Mouse (Mus musculus) myocyte (in vitro differentiated cells): ENCODE measurements around the gene Ifi27l2b.

Source experiments
- REST ChIP-seq: IDR thresholded peaks from one replicate; pipeline ENCODE4 v1.6.1; 2011; ENCODE audit warnings: mild to moderate bottlenecking, control low read depth, moderate library complexity; ENCODE audit not compliant: insufficient read depth, insufficient read length
- TCF12 ChIP-seq: IDR thresholded peaks from one replicate; pipeline ENCODE4 v1.6.1; 2011; ENCODE audit warnings: mild to moderate bottlenecking, control low read depth; ENCODE audit not compliant: poor library complexity, insufficient read depth, severe bottlenecking
- USF1 ChIP-seq: IDR thresholded peaks from one replicate; pipeline ENCODE4 v1.6.1; 2011; ENCODE audit warnings: low read depth, mild to moderate bottlenecking, control low read depth, moderate library complexity

DNA sequence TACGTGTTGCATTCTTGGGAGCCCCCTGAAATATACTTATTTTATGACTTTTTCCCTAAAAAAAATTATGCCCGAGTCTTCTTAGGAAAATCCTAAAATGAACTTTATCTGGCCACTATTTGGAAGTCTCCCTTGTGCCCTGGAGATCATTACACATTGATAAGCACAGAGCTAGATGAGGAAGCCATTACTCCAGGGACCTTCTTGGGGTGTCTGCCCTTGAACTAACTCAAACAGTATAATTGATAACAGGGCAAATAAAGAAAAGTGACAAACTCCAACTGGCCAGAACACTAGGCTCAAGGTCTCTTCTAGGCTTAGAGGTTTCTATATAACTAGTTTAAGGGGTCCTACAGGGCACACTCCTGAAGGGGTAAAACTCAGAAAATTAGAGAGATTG is 30.7 kb upstream of the Ifi27l2b start:
- TF ChIP-seq USF1 (no peak), TCF12 (no peak), REST (no peak)
